Mouse (Mus musculus): ENCODE results near the gene Actl6a.

The Actl6a gene

GRCm38 (mm10) chr3:32749820-32750579 lies 43.9 kb downstream of the Actl6a start:
- DNase-seq (ENCODE audit: inconsistent ontology term), result no peak

GRCm38 (mm10) chr3:32754384-32754915 lies 48.4 kb downstream of the Actl6a start:
- DNase-seq (ENCODE audit: inconsistent ontology term), result no peak

- no peak for DNase-seq (ENCODE audit: inconsistent ontology term)
These were observed 53.1 kb downstream of the Actl6a start for GRCm38 (mm10) chr3:32759212-32759611.

GRCm38 (mm10) chr3:32762962-32763361 lies 56.9 kb downstream of the Actl6a start:
- no peak for DNase-seq (ENCODE audit: inconsistent ontology term)

- DNase-seq (ENCODE audit: inconsistent ontology term), result no peak
These were observed 57.8 kb downstream of the Actl6a start for GRCm38 (mm10) chr3:32763902-32764301.

- DNase-seq (ENCODE audit: inconsistent ontology term), result peak; percentile 18
These were observed 64.7 kb downstream of the Actl6a start for GRCm38 (mm10) chr3:32770781-32771180.

All from Muller cell, postnatal 12 days (primary cell).